Mouse (Mus musculus): ENCODE measurements around the gene Kcnj12.

DNA sequence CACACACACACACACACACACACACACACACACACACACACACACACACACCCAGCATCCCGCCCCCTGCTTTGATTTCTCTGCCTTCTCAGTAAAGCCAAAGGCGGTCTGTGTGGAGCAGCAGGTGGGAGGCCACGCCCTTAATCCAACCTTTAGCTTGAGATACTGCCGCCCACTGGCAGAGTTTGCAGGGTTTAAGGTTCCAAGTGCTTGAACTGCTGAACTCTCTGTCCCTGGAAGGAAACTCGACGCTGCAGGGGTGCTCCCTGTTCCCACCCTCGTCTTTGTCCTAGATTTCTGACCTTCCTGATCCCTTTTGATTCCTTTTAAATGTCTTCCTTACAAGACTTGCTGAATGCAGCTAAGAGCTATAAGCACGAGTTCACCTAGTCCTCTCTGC, 45.6 kb upstream of the Kcnj12 start:
- no peak for TF ChIP-seq CTCF (IDR thresholded peaks at IDR 0.05; ENCODE audit: extremely low read depth, insufficient read depth, insufficient read length, insufficient replicate concordance)
- TF ChIP-seq POLR2A (IDR thresholded peaks at IDR 0.05; ENCODE audit: low read depth, low read length): no peak
